Mouse (Mus musculus) small intestine, adult 2 months (tissue): ENCODE measurements around the gene Eif3b. TPM values are rescaled to one million over a fixed set of nuclear protein-coding genes. Genes with fewer than 3 reads are reported as not detected.
A peak's percentile ranks its signal among the peaks of the same experiment; 100 is the strongest.

ENCODE experiments used
- H3K27ac ChIP-seq: fragments of 200-500 bp; 2 replicates; pipeline ENCODE4 v1.5.1; 2012; ENCODE audit warnings: low read depth, low read length, control low read depth, inconsistent platforms; ENCODE audit not compliant: insufficient read depth
- H3K27me3 ChIP-seq: fragments of 200-500 bp; 2 replicates; pipeline ENCODE4 v1.6.1; 2012; ENCODE audit warnings: mild to moderate bottlenecking, moderate library complexity, low read length, inconsistent platforms; ENCODE audit not compliant: control insufficient read depth, insufficient read depth
- H3K36me3 ChIP-seq: fragments of 200-500 bp; 2 replicates; pipeline ENCODE4 v1.6.1; 2012; ENCODE audit warnings: mild to moderate bottlenecking, low read length, control low read depth, inconsistent platforms; ENCODE audit not compliant: control insufficient read depth, insufficient read depth
- H3K4me1 ChIP-seq: fragments of 200-500 bp; 2 replicates; pipeline ENCODE4 v1.6.1; 2012; ENCODE audit warnings: low read length, inconsistent platforms, mixed read lengths; ENCODE audit not compliant: control insufficient read depth, insufficient read depth, insufficient read length
- H3K4me3 ChIP-seq: fragments of 200-500 bp; 2 replicates; pipeline ENCODE4 v1.5.1; 2012; ENCODE audit warnings: low read depth, mild to moderate bottlenecking, control low read depth, inconsistent platforms, low read length, moderate library complexity
- CTCF ChIP-seq: fragments of 200-500 bp; IDR thresholded peaks from 2 replicates; pipeline ENCODE4 v1.5.1; 2012; ENCODE audit warnings: low read depth, mild to moderate bottlenecking, control low read depth, inconsistent platforms, low read length, moderate library complexity, mixed read lengths; ENCODE audit not compliant: insufficient replicate concordance, insufficient read length; ENCODE audit errors: extremely low read depth
- POLR2A ChIP-seq: fragments of 200-500 bp; IDR thresholded peaks from 2 replicates; pipeline ENCODE4 v1.6.1; 2012; ENCODE audit warnings: low read depth, mild to moderate bottlenecking, control low read depth, inconsistent platforms, low read length, moderate library complexity
- WGBS: fragments of 180-500 bp; shearing (Covaris S2); methylation state at CpG from one replicate; pipeline ENCODE4 v1.1.7; 2018; 5-methylcytosine and 5-hydroxymethylcytosine counted together
- polyA plus RNA-seq: library from polyadenylated mRNA; depleted of rRNA; stranded (reverse); fragments of >200 nt; gene quantifications from 2 replicates; pipeline ENCODE4 v1.2.3, GENCODE M21; 2012; rRNA removed

Eif3b gene
- 40.9 and 68.3 TPM in 2 replicates for polyA plus RNA-seq

DNA sequence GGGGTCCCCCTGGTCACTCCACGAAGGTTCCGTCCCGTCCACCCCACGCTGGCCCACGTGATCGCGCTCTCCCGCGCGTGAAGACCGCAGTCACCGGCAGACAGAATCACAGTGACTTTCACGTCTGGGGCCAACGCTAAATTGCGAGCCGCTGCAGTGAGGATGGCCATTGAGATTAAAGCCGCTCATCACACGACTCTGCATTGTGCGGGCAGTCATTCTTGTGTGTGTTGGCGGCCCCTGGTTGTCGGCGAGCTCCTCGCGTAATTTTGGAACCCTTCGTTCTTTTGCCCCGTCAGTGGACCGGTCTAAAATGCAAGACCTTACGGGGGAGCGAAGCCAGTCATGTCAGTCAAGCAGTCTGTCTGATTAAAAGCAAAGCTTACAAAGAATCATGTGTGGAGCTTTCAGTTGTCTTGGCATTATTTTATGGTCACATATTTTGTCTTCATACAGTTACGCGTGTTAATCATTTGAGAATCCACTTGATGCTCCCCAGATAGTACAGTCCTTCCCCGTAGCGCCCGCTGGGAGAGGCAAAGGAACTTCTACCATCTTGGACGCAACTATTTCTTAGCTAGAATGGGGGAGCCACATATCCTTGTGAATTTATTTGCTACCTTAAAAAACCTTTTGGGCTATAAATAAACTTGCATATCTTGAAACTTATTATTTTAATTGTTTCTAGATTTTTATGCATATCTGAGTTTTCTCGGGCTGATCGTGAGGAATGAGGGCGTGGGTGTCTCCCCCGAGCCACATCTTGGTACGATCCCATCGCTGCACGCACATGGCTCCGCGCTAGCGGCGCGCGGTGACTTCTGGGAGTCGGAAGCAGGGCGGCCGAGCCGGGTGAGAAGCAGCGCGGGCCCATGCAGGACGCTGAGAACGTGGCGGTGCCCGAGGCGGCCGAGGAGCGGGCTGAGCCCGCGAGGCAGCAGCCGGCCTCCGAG lies at the start of gene Eif3b:
Eif3b (plus strand) TSS at position 840 of the 953 bp plus-strand sequence.
- Histone ChIP-seq H3K4me1 (peaks cover 4% of the 10 kb centered on the region; the same call in 1 of the 2 replicates), H3K27me3 (no peaks in the 10 kb centered on the region), H3K27ac (peak within 1 kb of the TSS; percentile 92), H3K4me3 (peak within 1 kb of the TSS; percentile 99), H3K36me3 (no peaks in the 10 kb centered on the region; the same call in 1 of the 2 replicates)
- TF ChIP-seq CTCF (no peak), POLR2A (peak; percentile 59)
- under 1% methylated on average over 65 of the region's 65 CpGs for WGBS

DNA sequence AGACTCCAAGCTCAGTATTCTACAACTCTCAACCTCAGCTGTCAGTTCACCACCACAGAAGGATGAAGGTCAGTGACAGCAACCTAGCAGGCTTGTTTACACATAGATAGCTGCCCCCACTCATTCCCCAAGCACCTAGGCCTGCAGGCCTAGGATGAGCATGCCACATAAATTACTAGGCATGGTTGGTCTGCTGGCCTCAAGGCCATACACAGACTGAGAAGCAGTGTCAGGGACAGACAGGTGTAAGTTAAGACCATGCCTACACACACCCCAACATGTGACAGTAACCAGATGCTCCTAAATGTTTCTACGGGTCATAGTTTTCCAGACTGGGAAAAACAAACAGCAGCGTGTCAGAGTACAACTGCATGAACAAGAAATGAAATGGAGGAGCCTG lies 49.7 kb upstream of the Eif3b start:
- no peak overlapping the region for H3K4me3 ChIP-seq
- no peaks in the 10 kb centered on the region for H3K36me3 ChIP-seq
- 68% methylated on average over 2 of the region's 2 CpGs for WGBS
- no peak for TF ChIP-seq POLR2A
- no peak for TF ChIP-seq CTCF
- H3K27ac ChIP-seq = no peak overlapping the region
- no peaks in the 10 kb centered on the region; the same call in 1 of the 2 replicates for H3K4me1 ChIP-seq
- no peaks in the 10 kb centered on the region for H3K27me3 ChIP-seq

DNA sequence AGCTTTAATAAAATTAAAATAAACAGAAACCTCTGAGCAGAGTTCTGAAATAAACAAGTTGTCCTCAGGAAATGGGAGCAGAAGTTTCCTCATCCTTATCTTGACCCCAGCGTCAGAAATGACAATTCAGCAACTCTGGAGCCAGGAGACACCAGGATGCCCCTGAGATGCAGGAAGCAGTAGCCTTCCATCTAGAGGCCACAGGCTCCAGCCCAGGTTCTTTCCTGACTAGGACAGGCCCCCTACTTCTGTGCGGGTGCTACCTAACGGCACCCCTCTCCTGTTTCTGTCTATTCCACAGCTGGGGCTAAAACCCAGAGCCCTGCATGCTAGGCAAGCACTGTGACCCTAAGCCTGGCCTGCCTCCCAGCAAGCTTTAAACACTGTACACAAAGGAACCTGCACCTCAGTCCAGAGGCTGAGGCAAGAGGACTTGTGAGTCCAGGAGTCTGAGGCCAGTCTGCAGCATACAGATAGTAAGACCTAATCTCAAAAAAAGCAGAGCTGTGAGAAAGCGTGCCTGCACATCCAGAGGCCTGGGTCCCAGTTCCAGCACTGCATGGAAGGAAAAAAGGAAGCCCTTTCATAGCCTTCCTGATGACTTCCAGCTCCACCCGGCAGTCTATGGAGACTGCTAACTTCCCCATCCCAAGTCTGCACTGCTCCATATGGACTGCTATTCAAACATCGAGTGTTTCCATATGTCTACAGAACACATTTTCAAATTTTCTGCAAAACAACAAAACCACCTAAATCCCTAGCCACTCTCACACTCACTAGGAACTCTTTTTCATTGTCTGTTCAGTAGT lies 48.5 kb upstream of the Eif3b start:
- no peak overlapping the region for H3K4me3 ChIP-seq
- no peaks in the 10 kb centered on the region for H3K27me3 ChIP-seq
- no peak for TF ChIP-seq CTCF
- no peak for TF ChIP-seq POLR2A
- peaks cover 7% of the 10 kb centered on the region; the same call in 1 of the 2 replicates for H3K4me1 ChIP-seq
- H3K27ac ChIP-seq = no peak overlapping the region
- 75% methylated on average over 6 of the region's 6 CpGs for WGBS
- no peaks in the 10 kb centered on the region for H3K36me3 ChIP-seq

DNA sequence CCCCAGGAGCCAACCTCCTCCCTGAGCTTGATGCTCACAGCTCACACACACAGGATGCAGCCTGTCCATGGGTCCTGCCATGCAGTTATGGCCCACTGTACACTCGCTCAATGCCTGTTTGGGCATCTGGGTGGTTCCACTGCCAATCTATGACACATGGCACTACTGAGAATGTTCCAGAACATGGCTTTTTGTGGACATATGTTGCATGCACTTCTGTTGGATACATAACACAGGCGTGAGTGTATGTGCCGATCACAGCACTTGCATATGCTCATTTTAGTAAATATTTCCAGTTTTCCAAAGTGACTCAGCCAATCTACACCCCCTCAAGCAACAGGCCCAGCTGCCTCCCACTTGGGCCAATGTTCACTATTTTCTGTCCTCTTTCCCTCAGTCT lies 47.5 kb upstream of the Eif3b start:
- H3K27ac ChIP-seq = no peak overlapping the region
- H3K27me3 ChIP-seq = no peaks in the 10 kb centered on the region

DNA sequence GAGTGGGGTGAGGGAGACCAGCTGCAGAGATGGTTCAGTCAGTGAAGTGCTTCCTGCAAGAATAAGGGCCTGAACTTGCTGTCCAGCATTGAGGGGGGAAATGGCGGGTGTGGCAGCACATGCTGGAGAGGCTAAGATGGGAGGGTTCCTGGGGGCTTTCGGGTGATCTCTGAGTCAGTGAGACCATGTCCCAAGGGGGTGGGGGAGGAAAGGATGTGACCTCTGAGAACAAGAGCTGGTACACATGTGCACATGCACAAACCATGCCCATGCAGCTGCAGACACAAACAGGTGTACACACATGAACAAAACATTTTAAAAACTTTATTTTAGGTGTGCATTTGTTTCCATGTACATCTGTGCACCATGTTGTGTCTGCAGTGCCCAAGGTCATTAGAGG lies 45.4 kb upstream of the Eif3b start:
- TF ChIP-seq POLR2A = no peak
- no peak for TF ChIP-seq CTCF

More for the DNA sequence above, 47.5 kb upstream of the Eif3b start:
- Histone ChIP-seq H3K4me1 (peaks cover 7% of the 10 kb centered on the region; the same call in 1 of the 2 replicates), H3K4me3 (no peak overlapping the region), H3K36me3 (no peaks in the 10 kb centered on the region)
- 86% methylated on average over 3 of the region's 3 CpGs for WGBS
- TF ChIP-seq CTCF (no peak), POLR2A (no peak)

DNA sequence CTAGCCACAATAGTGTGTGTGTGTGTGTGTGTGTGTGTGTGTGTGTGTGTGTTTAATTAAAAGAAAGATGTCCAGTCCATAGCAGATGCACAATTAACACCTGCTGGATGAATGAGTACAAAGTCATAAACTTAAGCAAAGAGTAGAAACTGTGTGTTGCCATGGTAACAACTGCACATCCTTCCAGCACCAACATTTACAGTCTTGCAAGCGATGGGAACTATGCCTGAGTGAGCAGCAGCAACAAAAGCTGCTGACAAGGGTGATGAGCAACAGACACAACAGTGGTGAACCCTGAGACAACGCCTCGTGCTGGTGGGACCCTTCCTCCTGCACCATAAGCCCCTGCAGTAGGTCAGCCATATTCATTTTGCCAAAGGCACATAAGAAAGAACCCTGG lies 44.9 kb upstream of the Eif3b start:
- TF ChIP-seq POLR2A (no peak), CTCF (no peak)
- Histone ChIP-seq H3K36me3 (no peaks in the 10 kb centered on the region), H3K27ac (no peak overlapping the region), H3K4me1 (peaks cover 7% of the 10 kb centered on the region; the same call in 1 of the 2 replicates), H3K4me3 (no peak overlapping the region), H3K27me3 (no peaks in the 10 kb centered on the region)
- whole genome bisulfite sequencing = 74% methylated on average over 3 of the region's 3 CpGs

More for the DNA sequence above, 45.4 kb upstream of the Eif3b start:
- H3K27me3 ChIP-seq = no peaks in the 10 kb centered on the region
- H3K4me1 ChIP-seq = peaks cover 7% of the 10 kb centered on the region; the same call in 1 of the 2 replicates
- WGBS = 75% methylated on average over 2 of the region's 2 CpGs
- no peak overlapping the region for H3K4me3 ChIP-seq
- no peak overlapping the region for H3K27ac ChIP-seq
- no peaks in the 10 kb centered on the region for H3K36me3 ChIP-seq
